Mouse (Mus musculus): ENCODE measurements around the gene Gm8369.

GRCm38 (mm10) chr19:11483941-11484340, 1.8 kb upstream of the Gm8369 start:
- TF ChIP-seq CTCF (IDR thresholded peaks at IDR 0.05; ENCODE audit: borderline replicate concordance, extremely low read depth, insufficient read depth, insufficient read length), result no peak
- TF ChIP-seq POLR2A (IDR thresholded peaks at IDR 0.05; ENCODE audit: borderline replicate concordance, extremely low read depth, insufficient read depth, insufficient read length, poor library complexity, severe bottlenecking), result no peak

Data from brain, embryonic 14.5 days (tissue).